Mouse (Mus musculus): Measurements from ENCODE around the gene Hells. TPM values are rescaled to one million over a fixed set of nuclear protein-coding genes. Genes with fewer than 3 reads are reported as not detected.

The Hells gene
- polyA plus RNA-seq, 1 experiment from 2014 or later = 47.0 TPM

DNA sequence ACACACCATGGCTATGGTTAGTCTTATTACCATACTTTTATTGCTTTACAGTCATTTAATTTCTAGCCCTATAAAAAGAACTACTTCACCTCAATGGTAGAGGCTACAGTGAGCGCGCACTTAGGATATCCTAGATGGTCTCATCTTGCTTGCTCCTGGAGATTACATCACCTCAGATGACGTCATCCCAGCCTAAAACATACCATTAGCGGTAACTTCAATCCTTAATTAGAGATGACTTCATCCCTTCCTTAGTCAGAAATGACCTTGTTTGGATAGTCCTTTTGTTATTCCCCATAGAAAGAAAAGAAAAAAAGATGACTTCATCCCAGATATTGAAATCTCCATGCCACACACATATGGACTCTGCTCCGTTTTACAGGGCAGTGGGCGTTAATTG is 40.0 kb downstream of the Hells start:
- H3K36me3 ChIP-seq = peaks cover 66% of the 10 kb centered on the region
- no peak for DNase-seq (ENCODE audit: low spot score)
- H3K9me3 ChIP-seq = no peaks in the 10 kb centered on the region
- no peak overlapping the region for H3K4me3 ChIP-seq
- H3K4me1 ChIP-seq (replicated peaks) = no peaks in the 10 kb centered on the region
- 96% methylated on average over 6 of the region's 6 CpGs for WGBS
- H3K27me3 ChIP-seq (ENCODE audit: insufficient read depth, poor library complexity, severe bottlenecking) = no peaks in the 10 kb centered on the region
- H3K27ac ChIP-seq = no peak overlapping the region

DNA sequence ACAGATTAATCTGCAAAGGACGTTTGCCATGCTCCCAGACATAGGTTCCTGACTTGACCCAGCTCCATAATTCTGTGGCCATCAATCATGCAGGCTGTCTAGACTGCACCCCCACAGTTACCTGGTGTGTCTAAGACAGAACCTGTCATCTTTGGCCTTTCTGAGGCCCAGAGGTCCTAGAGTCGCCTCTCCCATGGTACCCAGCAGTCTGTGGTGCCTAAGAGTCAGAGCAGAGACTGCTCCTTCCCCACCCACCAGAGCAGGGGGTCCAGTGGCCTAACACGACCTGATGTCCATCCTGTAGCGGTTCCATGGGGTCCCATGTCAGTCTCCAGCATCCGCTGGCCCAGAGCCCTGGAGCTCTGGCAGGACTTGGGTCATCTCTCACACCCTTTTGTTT is 41.9 kb downstream of the Hells start:
- DNase-seq (ENCODE audit: low spot score) = no peak
- H3K36me3 ChIP-seq = peaks cover 49% of the 10 kb centered on the region
- WGBS = 74% methylated on average over 5 of the region's 5 CpGs

DNA sequence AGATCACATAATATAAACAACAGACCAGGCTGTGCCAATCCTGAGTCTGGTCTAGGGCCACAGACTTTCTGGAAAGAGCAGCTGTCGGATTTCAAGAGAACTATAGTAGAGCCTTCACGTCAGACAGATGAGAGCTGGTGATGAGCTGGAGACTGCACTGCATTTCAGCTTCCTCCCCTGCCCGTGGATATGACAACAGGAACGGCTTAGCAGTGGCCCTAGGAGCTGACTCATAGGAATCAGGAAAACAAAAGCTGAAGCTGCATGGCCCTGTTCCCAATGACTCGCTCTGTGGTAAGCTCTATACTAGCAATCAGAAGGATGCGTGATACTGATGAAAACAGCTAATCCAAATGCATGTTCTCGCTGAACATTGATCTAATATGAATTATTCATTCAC is 43.0 kb downstream of the Hells start:
- Histone ChIP-seq H3K4me1 (replicated peaks) (no peaks in the 10 kb centered on the region), H3K27ac (no peak overlapping the region), H3K9me3 (no peaks in the 10 kb centered on the region), H3K4me3 (no peak overlapping the region), H3K27me3 (ENCODE audit: insufficient read depth, poor library complexity, severe bottlenecking) (no peaks in the 10 kb centered on the region), H3K36me3 (peaks cover 40% of the 10 kb centered on the region)
- 69% methylated on average over 7 of the region's 7 CpGs for WGBS
- no peak for DNase-seq (ENCODE audit: low spot score)

More for the DNA sequence above, 41.9 kb downstream of the Hells start:
- no peaks in the 10 kb centered on the region for H3K9me3 ChIP-seq
- H3K4me3 ChIP-seq = no peak overlapping the region
- H3K27ac ChIP-seq = no peak overlapping the region
- no peaks in the 10 kb centered on the region for H3K4me1 ChIP-seq (replicated peaks)
- no peaks in the 10 kb centered on the region for H3K27me3 ChIP-seq (ENCODE audit: insufficient read depth, poor library complexity, severe bottlenecking)

DNA sequence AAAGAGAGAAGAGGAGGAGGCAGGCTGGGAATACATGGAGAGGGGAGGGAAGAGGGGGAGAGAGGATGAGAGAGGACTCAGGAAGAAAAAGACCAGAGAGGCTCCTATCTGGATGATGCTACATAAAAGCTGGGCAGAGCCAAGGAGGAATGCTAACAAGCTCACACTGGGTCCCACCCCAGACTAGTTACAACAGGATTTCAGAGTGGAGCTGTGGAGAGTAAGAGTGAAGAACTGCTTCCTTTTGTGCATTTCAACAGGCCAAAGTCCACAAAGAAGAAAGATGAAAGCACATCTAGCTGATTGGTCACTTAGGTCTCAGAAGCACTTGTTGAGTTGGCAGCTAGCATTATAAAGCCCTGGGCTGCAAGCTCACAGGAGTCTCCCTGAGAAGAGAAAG is 45.6 kb downstream of the Hells start:
- Histone ChIP-seq H3K9me3 (no peaks in the 10 kb centered on the region), H3K36me3 (peaks cover 15% of the 10 kb centered on the region), H3K4me3 (no peak overlapping the region), H3K27ac (no peak overlapping the region), H3K27me3 (ENCODE audit: insufficient read depth, poor library complexity, severe bottlenecking) (no peaks in the 10 kb centered on the region), H3K4me1 (replicated peaks) (no peaks in the 10 kb centered on the region)
- DNase-seq (ENCODE audit: low spot score) = no peak

- Histone ChIP-seq H3K36me3 (no peaks in the 10 kb centered on the region), H3K4me3 (no peak overlapping the region), H3K9me3 (no peaks in the 10 kb centered on the region), H3K27me3 (ENCODE audit: insufficient read depth, poor library complexity, severe bottlenecking) (no peaks in the 10 kb centered on the region), H3K27ac (no peak overlapping the region), H3K4me1 (replicated peaks) (no peaks in the 10 kb centered on the region)
- DNase-seq (ENCODE audit: low spot score) = peak; percentile 62
- WGBS = 2% methylated on average over 1 of the region's 1 CpGs
These were observed 51.3 kb downstream of the Hells start for GRCm38 (mm10) chr19:38981966-38982365.

DNA sequence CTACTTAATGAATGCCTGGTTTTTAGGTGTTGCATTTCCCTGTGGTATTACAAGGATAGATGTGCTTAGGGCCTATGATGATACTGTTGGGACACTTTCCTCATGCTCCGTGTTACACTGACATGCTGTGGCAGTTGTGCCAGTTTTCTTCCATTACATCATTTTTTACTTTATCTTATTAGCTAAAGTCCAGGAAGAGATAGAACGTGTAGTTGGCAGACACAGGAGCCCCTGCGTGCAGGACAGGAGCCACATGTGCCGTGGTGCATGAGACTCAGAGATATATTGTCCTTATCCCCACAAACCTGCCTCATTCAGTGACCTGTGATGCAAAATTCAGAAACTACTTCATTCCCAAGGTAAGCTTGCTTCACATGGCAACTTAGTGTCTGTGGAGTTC is 67.5 kb downstream of the Hells start:
- no peak for DNase-seq (ENCODE audit: low spot score)
- 91% methylated on average over 4 of the region's 4 CpGs for WGBS

GRCm38 (mm10) chr19:38998676-38999075 is 68.0 kb downstream of the Hells start:
- Histone ChIP-seq H3K9me3 (no peaks in the 10 kb centered on the region), H3K27me3 (ENCODE audit: insufficient read depth, poor library complexity, severe bottlenecking) (no peaks in the 10 kb centered on the region), H3K27ac (no peak overlapping the region), H3K4me3 (no peak overlapping the region), H3K4me1 (replicated peaks) (no peaks in the 10 kb centered on the region), H3K36me3 (no peaks in the 10 kb centered on the region)
- DNase-seq (ENCODE audit: low spot score) = no peak
- WGBS = 100% methylated on average over 1 of the region's 1 CpGs

More for the DNA sequence above, 67.5 kb downstream of the Hells start:
- Histone ChIP-seq H3K36me3 (no peaks in the 10 kb centered on the region), H3K4me3 (no peak overlapping the region), H3K4me1 (replicated peaks) (no peaks in the 10 kb centered on the region), H3K27ac (no peak overlapping the region), H3K9me3 (0 out of 2 replicates have a peak, but pooled peaks cover 3% of the 10 kb centered on the region), H3K27me3 (ENCODE audit: insufficient read depth, poor library complexity, severe bottlenecking) (no peaks in the 10 kb centered on the region)

DNA sequence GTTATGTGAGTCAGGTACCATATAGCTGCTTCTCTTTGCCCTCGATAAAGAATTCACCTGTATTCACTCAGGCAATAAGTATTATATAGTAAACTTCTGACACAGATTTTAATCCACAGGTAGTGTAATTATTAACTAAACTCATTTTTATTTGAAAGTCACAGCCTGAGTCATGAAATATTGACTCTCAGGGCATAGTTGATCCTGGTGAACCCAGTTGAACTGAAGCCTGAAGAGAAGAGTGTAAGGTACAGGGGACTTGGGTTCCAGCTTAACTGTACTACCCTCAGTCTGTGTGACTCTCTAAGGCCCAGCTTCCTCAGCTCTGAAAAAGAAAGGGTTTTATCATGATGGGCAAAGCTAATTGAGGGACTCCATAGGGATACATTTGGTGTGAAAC is 74.4 kb downstream of the Hells start:
- no peaks in the 10 kb centered on the region for H3K36me3 ChIP-seq
- WGBS = 96% methylated on average over 1 of the region's 1 CpGs

DNA sequence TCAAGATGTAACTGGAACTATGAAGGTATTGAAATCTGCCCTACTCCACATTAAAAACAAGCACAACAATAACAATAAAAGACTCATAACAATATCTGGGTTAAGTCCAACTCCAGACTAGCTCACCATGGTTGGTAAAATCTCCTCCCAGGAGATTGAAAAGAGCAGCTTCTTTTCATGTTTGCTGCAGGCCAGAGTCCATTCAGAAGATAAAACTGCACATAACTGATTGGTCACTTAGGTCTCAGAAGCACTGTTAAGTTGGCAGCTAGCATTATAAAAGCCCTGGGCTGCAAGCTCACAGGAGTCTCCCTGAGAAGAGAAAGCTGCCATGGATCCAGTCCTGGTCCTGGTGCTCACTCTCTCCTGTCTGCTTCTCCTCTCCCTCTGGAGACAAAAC is 76.0 kb downstream of the Hells start, which contains the start of gene Cyp2c55:
Gene Cyp2c55 (plus strand): TSS at position 305 of the 400 bp plus-strand sequence.
- Histone ChIP-seq H3K4me1 (replicated peaks) (no peaks in the 10 kb centered on the region), H3K36me3 (no peaks in the 10 kb centered on the region), H3K27me3 (ENCODE audit: insufficient read depth, poor library complexity, severe bottlenecking) (no peaks in the 10 kb centered on the region), H3K9me3 (no peaks in the 10 kb centered on the region), H3K27ac (no peak within 1 kb of the TSS), H3K4me3 (no peak within 1 kb of the TSS)
- DNase-seq (ENCODE audit: low spot score) = no peak

More for the DNA sequence above, 74.4 kb downstream of the Hells start:
- Histone ChIP-seq H3K4me1 (replicated peaks) (no peaks in the 10 kb centered on the region), H3K4me3 (no peak overlapping the region), H3K9me3 (no peaks in the 10 kb centered on the region), H3K27ac (no peak overlapping the region), H3K27me3 (ENCODE audit: insufficient read depth, poor library complexity, severe bottlenecking) (no peaks in the 10 kb centered on the region)
- no peak for DNase-seq (ENCODE audit: low spot score)

Other genes with a start within 250 kb of the Hells start
- 7.6 and 10.3 TPM in 2 replicates for gene Noc3l, start 111.7 kb upstream of the Hells start, polyA plus RNA-seq (2016; fragmentation: Nextera tagmentation; extraction: Ambion mirVana)
- 1.8 and 2.3 TPM in 2 replicates for gene Tbc1d12, start 94.3 kb upstream of the Hells start, polyA plus RNA-seq (2016; fragmentation: Nextera tagmentation; extraction: Ambion mirVana)
- not detected in 2 replicates for gene Cyp2c55, start 76.1 kb downstream of the Hells start, polyA plus RNA-seq (2016; fragmentation: Nextera tagmentation; extraction: Ambion mirVana)
- gene Cyp2c65, start 130.1 kb downstream of the Hells start, polyA plus RNA-seq (2016; fragmentation: Nextera tagmentation; extraction: Ambion mirVana) = not detected in 2 replicates
- not detected in 2 replicates for gene Cyp2c66, start 183.0 kb downstream of the Hells start, polyA plus RNA-seq (2016; fragmentation: Nextera tagmentation; extraction: Ambion mirVana)

All from hindbrain, embryonic 10.5 days (tissue).